Mouse (Mus musculus): ENCODE measurements around the gene Yrdc. TPM values are rescaled to one million over a fixed set of nuclear protein-coding genes. Genes with fewer than 3 reads are reported as not detected.

The Yrdc gene
- polyA plus RNA-seq, 1 experiment, result 36.5 TPM

- Histone ChIP-seq H3K79me2 (ENCODE audit: control insufficient read depth, insufficient read depth) (no peaks in the 10 kb centered on the region), H3K4me3 (no peak overlapping the region), H3ac (ENCODE audit: control insufficient read depth, insufficient read length) (no peak overlapping the region), H3K4me2 (ENCODE audit: low read depth) (no peak overlapping the region), H3K36me3 (ENCODE audit: control insufficient read depth, insufficient read depth) (no peaks in the 10 kb centered on the region), H3K27me3 (ENCODE audit: control insufficient read depth, insufficient read depth, insufficient read length) (peaks cover 52% of the 10 kb centered on the region)
- TF ChIP-seq MYOD1 (IDR thresholded peaks at IDR 0.05; ENCODE audit: control insufficient read depth in 1 of 3, insufficient read length in 2 of 3, low read depth in 2 of 3) (no peak), MYOG (IDR thresholded peaks at IDR 0.05; ENCODE audit: control insufficient read depth in 1 of 3, insufficient read depth in 1 of 3, insufficient read length in 2 of 3, low read depth in 2 of 3) (peak in 1 of 3 experiments; percentile 1)
These were observed 44.3 kb downstream of the Yrdc start for GRCm38 (mm10) chr4:124894508-124895428.

DNA sequence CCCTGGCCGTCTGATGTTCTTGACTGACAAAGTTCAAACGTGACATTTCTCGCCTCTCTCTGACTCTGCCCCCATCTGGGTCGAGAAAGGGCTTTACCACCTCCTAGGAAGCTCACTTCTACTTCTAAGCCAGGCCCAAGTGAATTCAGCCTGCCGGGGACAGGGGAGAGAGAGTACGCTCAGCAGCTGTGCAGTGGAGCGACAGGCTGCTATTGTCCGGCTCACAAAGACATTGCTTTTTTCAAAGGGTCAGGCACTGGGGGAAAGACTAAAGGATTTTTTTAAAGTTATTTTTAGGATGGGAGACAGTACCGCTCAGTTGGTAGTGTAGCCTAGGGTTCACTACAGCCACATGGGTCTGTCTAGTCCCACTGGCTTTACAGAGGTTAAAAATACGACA is 47.9 kb downstream of the Yrdc start:
- Histone ChIP-seq H3K36me3 (ENCODE audit: control insufficient read depth, insufficient read depth) (no peaks in the 10 kb centered on the region), H3K4me3 (no peak overlapping the region), H3ac (ENCODE audit: control insufficient read depth, insufficient read length) (no peak overlapping the region), H3K27me3 (ENCODE audit: control insufficient read depth, insufficient read depth, insufficient read length) (peaks cover 47% of the 10 kb centered on the region), H3K4me2 (ENCODE audit: low read depth) (no peak overlapping the region), H3K79me2 (ENCODE audit: control insufficient read depth, insufficient read depth) (no peaks in the 10 kb centered on the region)
- TF ChIP-seq REST (IDR thresholded peaks at IDR 0.05; ENCODE audit: insufficient read depth, insufficient read length), result no peak
- no peak for TF ChIP-seq MYOD1 (IDR thresholded peaks at IDR 0.05; ENCODE audit: control insufficient read depth in 1 of 3, insufficient read length in 2 of 3, low read depth in 2 of 3)
- no peak for TF ChIP-seq POLR2A (IDR thresholded peaks at IDR 0.05; ENCODE audit: insufficient read length, low read depth)
- no peak for TF ChIP-seq MYOG (IDR thresholded peaks at IDR 0.05; ENCODE audit: control insufficient read depth in 1 of 3, insufficient read depth in 1 of 3, insufficient read length in 2 of 3, low read depth in 2 of 3)
- no peak for TF ChIP-seq TCF3 (IDR thresholded peaks at IDR 0.05; ENCODE audit: insufficient read length, low read depth)
- TF ChIP-seq E2F4 (IDR thresholded peaks at IDR 0.05; ENCODE audit: insufficient read depth), result no peak
- TF ChIP-seq MAX (IDR thresholded peaks at IDR 0.05; ENCODE audit: low read depth), result no peak
- TF ChIP-seq POLR2AphosphoS2 (IDR thresholded peaks at IDR 0.05; ENCODE audit: insufficient read length, low read depth), result no peak
- no peak for TF ChIP-seq USF1 (IDR thresholded peaks at IDR 0.05; ENCODE audit: low read depth)
- TF ChIP-seq TCF12 (IDR thresholded peaks at IDR 0.05; ENCODE audit: insufficient read depth, poor library complexity, severe bottlenecking), result no peak
- no peak for TF ChIP-seq CEBPB (IDR thresholded peaks at IDR 0.05; ENCODE audit: insufficient read depth, poor library complexity, severe bottlenecking)
- TF ChIP-seq SRF (IDR thresholded peaks at IDR 0.05; ENCODE audit: control insufficient read depth, insufficient read length, low read depth), result no peak

- Histone ChIP-seq H3K4me3 (no peak overlapping the region), H3K36me3 (ENCODE audit: control insufficient read depth, insufficient read depth) (no peaks in the 10 kb centered on the region), H3K4me2 (ENCODE audit: low read depth) (no peak overlapping the region), H3K27me3 (ENCODE audit: control insufficient read depth, insufficient read depth, insufficient read length) (peaks cover 41% of the 10 kb centered on the region), H3ac (ENCODE audit: control insufficient read depth, insufficient read length) (no peak overlapping the region), H3K79me2 (ENCODE audit: control insufficient read depth, insufficient read depth) (no peaks in the 10 kb centered on the region)
- TF ChIP-seq MYOG (IDR thresholded peaks at IDR 0.05; ENCODE audit: control insufficient read depth in 1 of 3, insufficient read depth in 1 of 3, insufficient read length in 2 of 3, low read depth in 2 of 3) (no peak), TCF3 (IDR thresholded peaks at IDR 0.05; ENCODE audit: insufficient read length, low read depth) (no peak), POLR2AphosphoS2 (IDR thresholded peaks at IDR 0.05; ENCODE audit: insufficient read length, low read depth) (no peak), MAX (IDR thresholded peaks at IDR 0.05; ENCODE audit: low read depth) (no peak), MYOD1 (IDR thresholded peaks at IDR 0.05; ENCODE audit: control insufficient read depth in 1 of 3, insufficient read length in 2 of 3, low read depth in 2 of 3) (no peak), TCF12 (IDR thresholded peaks at IDR 0.05; ENCODE audit: insufficient read depth, poor library complexity, severe bottlenecking) (no peak), REST (IDR thresholded peaks at IDR 0.05; ENCODE audit: insufficient read depth, insufficient read length) (no peak), USF1 (IDR thresholded peaks at IDR 0.05; ENCODE audit: low read depth) (no peak), CEBPB (IDR thresholded peaks at IDR 0.05; ENCODE audit: insufficient read depth, poor library complexity, severe bottlenecking) (no peak), POLR2A (IDR thresholded peaks at IDR 0.05; ENCODE audit: insufficient read length, low read depth) (no peak), SRF (IDR thresholded peaks at IDR 0.05; ENCODE audit: control insufficient read depth, insufficient read length, low read depth) (no peak), E2F4 (IDR thresholded peaks at IDR 0.05; ENCODE audit: insufficient read depth) (no peak)
These were observed 49.4 kb downstream of the Yrdc start for GRCm38 (mm10) chr4:124899906-124900305.

Other genes starting within 250 kb of the Yrdc start
- not detected for gene 3100002H09Rik, start 239.9 kb upstream of the Yrdc start, polyA plus RNA-seq (2012; fragmentation: generic; extraction: Trizol)
- 0.01 TPM for gene Pou3f1, start 193.9 kb upstream of the Yrdc start, polyA plus RNA-seq (2012; fragmentation: generic; extraction: Trizol)
- gene Utp11, start 157.1 kb upstream of the Yrdc start, polyA plus RNA-seq (2012; fragmentation: generic; extraction: Trizol), result 36.2 TPM
- 110 TPM for gene Fhl3, start 150.0 kb upstream of the Yrdc start, polyA plus RNA-seq (2012; fragmentation: generic; extraction: Trizol)
- 41.6 TPM for gene Sf3a3, start 135.9 kb upstream of the Yrdc start, polyA plus RNA-seq (2012; fragmentation: generic; extraction: Trizol)
- gene Inpp5b, start 108.8 kb upstream of the Yrdc start, polyA plus RNA-seq (2012; fragmentation: generic; extraction: Trizol), result 25.1 TPM
- 12.9 TPM for gene Mtf1, start 48.6 kb upstream of the Yrdc start, polyA plus RNA-seq (2012; fragmentation: generic; extraction: Trizol)
- 82.5 TPM for gene 1110065P20Rik, start 517 bp downstream of the Yrdc start, polyA plus RNA-seq (2012; fragmentation: generic; extraction: Trizol)
- gene Maneal, start 11.5 kb downstream of the Yrdc start, polyA plus RNA-seq (2012; fragmentation: generic; extraction: Trizol), result not detected
- not detected for gene Epha10, start 30.2 kb downstream of the Yrdc start, polyA plus RNA-seq (2012; fragmentation: generic; extraction: Trizol)
- 4.5 TPM for gene 9930104L06Rik, start 86.4 kb downstream of the Yrdc start, polyA plus RNA-seq (2012; fragmentation: generic; extraction: Trizol)
- 45.9 TPM for gene Cdca8, start 88.6 kb downstream of the Yrdc start, polyA plus RNA-seq (2012; fragmentation: generic; extraction: Trizol)
- gene Rspo1, start 135.8 kb downstream of the Yrdc start, polyA plus RNA-seq (2012; fragmentation: generic; extraction: Trizol), result 0.02 TPM
- gene Gnl2, start 165.9 kb downstream of the Yrdc start, polyA plus RNA-seq (2012; fragmentation: generic; extraction: Trizol), result 27.0 TPM
- 0.14 TPM for gene Dnali1, start 215.0 kb downstream of the Yrdc start, polyA plus RNA-seq (2012; fragmentation: generic; extraction: Trizol)
- gene Snip1, start 216.0 kb downstream of the Yrdc start, polyA plus RNA-seq (2012; fragmentation: generic; extraction: Trizol), result 14.3 TPM
- gene Meaf6, start 234.5 kb downstream of the Yrdc start, polyA plus RNA-seq (2012; fragmentation: generic; extraction: Trizol), result 19.3 TPM